Mouse (Mus musculus) layer of hippocampus, adult 11-12 months (tissue): ENCODE measurements around the gene Fam189a1.
A peak's percentile ranks its signal among the peaks of the same experiment; 100 is the strongest.

Source experiments
- DNase-seq: peaks from one replicate; pipeline ENCODE4 v3.0.0; 2022; ENCODE audit warnings: low spot score

Gene Fam189a1

DNA sequence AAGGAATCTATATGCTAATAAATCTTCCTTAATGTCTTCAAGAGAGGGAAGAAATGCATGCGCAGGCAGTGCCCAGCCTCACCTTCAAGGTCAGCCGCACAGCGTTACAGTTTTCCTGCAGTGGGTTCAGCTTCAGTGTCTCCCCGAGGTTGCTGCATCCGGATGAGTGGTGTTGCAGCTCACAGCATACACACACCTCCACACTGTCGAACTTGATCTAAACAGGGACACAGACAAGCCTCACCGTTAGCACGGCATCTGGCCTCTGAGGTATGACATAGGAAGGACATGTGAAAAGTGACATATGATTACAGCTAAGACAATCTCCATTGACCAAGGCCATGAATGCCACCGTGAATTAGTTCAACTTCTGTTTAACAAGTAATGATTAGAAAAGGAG lies 336.7 kb downstream of the Fam189a1 start:
- DNase-seq = no peak

DNA sequence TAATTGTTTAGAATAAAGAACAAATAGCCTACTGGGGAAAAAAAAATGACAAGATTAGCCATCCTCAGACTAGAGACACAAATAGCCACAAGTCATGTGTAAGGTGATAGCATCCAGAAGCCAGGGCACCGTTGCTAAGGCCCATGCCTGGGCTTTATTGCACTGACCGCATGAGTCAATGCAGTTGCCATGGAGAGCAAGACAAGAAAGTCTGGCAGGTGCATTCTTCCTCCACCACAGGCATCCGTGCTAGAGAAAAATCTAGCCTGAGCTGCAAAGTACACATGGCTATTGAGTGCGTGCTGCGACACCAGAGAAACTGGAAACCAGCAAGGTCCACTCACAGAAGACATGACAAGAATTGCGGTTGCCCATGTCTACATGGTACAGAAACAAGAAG lies 347.5 kb downstream of the Fam189a1 start:
- no peak for DNase-seq

DNA sequence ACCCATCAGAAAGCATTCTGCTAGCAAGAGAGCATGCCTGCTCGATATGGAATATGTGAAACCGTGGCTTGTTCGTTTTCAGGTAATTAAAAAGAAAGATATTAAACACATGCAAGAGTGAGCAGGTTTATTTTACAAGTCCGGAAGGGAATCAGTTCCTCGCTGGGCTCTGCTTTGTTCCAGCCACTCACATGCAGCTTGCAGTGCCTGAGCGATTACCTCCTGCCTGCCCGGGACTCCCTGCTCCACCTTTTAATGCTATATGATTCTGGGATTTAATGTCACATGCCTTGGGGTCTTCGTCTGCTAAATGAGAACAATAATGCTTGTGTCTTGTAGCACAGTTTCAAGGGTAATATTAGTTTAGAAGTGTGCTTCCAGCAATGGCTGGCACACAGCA lies 351.3 kb downstream of the Fam189a1 start:
- DNase-seq = no peak

DNA sequence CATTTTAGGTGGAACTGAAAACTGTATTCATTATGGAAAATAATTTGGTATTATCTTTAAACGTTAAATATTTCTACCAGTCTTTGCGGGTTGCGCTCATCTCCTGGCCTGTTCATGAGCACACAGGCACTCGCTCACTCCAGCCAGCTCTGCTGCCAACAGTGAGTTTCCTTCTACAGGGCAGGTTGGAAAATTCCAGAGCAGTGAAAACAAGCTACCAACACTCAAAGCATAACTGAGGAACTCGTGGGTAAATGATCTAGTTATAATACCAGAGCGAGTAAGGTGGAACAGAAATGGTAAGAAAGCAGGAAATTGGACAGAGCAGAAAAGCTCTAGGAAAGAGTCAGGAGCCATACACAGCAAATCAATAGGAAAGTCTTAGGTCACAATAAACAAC lies 360.8 kb downstream of the Fam189a1 start:
- no peak for DNase-seq

DNA sequence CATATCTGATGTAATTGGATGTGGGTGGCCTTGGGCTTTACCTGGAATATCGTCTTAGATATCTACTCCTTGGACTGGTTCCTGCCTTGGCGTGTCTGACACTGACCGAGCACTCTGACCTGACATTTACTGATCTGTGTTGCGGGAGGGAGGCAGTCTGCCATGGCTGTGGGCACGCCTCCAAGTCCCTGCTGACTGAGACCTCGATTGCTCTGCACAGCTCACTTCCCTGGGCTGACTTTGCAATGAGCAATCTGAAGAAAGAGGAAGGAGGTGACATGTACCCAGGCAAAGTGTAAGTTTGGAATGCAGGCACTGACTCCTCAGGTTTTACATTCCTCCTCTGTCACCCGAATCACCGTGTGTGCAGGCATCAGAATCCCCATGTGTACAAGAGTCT lies 364.3 kb downstream of the Fam189a1 start:
- no peak for DNase-seq

DNA sequence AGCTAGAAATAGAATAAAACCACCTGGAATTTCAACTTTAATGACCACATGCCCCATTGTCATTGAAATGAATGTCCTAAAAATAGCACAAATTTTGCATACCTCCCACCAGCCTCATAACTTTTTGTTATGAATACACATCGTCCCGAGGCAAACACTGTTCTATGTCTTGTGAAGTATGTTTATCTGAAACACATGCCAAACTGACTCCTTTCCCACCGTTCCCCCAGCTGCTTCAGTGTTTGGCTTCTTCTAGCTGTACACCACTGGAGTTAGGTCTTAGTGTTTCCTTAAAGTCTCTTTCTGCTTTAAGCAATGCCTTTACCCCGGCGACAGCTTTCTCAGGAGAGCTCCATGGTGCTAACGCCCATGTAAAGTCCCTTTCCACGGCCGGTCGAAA lies 365.2 kb downstream of the Fam189a1 start:
- no peak for DNase-seq

DNA sequence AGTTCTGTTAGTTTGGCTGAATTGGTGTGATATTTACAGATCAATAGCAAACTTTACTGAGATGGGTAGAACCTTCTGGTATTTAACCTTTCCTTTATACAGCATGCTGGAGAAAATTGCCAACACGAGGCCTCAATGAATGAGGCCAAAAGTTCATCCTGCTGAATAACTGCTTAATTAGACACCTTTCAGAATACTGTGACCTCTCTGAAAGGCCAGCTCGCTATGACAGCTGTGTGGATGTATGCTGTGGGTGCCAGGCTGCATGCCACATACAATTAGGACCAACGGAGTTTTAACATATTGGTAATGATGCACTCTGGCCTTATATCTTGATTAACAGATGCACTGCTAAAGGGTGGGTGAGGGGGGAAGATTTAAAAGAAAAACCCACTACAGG lies 371.3 kb downstream of the Fam189a1 start:
- DNase-seq = no peak

DNA sequence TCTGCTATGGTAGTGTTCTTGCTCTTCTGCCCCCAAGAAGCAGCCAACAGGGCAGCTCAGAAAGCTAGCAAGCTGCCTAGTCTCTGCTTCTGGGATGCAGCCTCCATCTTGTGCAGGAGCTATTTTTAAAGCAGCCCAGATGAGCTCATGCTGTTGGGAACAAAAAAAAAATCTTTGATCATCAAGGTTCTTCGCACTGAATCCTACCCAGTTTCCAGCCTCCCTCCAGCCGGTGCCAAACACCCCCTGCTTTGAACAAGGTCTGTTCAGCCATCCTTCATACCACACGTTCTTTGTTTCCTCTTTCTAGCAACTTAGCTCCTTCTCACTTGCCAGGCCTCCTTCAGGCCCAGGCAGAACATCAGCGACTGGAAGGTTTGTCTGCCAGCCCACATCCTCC lies 376.9 kb downstream of the Fam189a1 start:
- DNase-seq = peak; percentile 65

DNA sequence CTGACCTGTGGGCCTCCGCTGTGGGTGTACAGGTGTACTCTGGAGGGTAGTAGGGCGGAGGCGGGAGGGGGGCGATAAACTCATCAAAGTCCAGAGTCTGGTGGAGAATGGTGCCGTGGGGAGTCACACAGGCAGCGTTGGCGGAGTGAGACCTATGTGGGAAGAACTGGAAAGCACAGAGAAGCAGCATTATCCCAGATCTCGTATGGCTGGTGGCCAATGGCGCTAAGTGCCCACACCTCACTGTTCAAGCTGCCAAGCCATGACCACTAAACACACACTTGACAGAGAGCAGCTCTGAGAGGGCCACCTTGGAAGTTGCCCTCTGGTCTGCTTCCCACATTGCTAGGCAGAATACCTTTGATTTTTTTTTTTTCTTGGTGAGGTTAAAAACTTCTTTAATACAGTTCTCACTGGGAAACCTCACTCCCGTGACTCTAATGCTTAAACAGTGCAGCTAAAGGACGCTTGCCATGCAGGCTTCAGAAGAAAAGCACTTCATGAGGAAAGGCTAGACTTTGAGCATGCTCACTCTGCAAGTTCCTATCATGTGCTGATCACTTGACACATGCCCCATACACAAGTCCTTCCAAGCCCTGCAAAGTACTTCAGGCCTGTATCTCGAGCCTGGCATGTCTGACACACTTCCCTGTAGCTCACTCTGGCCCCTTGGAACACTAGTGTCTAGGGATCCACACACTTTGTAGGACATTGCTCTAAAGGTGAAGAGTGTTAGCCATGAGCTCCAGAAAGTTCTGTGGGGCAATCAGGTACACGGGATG lies 379.5 kb downstream of the Fam189a1 start:
- no peak for DNase-seq

DNA sequence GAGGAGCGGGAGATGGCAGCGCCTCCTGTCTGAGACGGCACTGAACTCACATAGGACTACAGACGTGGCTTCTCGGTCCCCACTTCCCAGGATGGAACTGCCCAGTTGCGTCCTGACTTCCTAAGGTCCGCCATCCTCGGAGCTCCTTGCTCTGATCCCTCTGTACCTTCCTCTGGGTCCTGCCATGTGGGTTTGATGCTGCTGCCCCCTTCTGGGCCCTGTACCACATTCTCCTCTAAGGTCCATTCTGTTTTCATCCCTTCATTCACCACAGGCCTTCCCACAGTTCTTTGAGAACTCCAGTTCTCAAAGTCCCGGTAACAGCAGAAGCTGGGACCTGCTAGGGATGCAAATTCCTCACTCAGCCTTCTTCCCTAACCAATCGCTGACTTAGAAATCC lies 382.9 kb downstream of the Fam189a1 start:
- no peak for DNase-seq

DNA sequence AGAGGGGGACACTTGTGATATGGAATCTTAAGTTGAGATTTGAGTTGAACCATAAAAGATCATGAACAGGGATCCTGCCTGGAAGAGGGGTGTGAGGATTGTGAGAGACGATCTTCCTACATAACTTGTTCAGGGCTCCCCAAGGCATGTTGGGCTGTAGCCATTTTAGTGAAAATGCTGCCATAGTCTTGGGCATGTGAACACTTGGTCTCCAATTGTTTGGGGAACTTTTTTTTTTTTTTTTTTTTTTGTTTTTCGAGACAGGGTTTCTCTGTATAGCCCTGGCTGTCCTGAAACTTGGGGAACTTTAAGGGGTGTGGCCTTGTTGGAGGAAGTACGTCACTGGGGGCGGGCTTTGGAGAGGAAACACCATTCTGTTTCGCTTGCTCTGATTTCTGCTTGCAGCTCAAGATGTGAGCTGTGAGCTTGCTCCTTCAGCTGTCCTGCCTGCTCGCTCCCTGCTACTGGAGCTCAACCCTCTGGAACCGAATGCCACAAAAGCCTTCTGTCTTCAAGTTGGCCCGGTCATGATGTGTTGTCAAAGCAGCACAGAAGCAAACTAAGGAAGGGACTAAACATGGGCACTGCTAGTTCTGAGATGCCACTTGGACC lies 385.5 kb downstream of the Fam189a1 start:
- no peak for DNase-seq

DNA sequence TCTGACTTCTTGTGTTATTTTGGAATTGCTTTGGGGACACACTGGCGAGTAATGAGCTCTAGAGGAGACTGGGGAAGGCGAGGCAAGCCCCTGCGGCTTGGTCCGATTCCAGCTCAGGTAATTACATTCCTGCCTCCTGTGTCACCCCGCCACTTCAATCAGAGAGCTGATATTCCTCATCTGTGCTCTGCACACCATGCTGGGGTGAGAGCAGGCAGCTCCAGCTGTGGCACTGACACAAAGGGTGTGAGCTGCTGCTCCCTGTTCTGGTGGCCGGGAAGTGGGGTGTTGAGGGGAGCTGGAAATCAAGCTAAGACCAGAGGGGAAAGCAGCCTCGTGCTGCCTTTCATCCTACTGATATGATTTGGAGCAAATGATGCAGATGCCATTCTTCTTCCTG lies 386.6 kb downstream of the Fam189a1 start:
- no peak for DNase-seq

DNA sequence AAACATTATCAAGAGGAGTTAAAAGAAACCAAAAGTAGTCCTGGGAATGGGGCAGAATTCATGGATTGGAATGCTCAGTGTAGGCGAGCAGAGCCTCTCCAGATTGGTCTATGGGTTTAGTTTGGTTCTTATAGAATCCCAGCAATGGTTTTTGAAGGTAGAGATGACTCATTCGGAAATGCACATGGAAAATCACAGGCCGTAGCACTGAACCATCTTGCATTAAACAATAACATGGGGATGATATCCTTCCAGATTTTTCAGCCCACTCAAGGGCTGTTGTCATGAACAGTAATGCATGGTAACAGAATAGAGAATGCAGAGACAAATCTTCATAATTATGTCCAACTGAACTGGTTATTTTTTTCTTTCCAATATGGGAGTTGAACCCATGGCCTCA lies 390.8 kb downstream of the Fam189a1 start:
- no peak for DNase-seq

DNA sequence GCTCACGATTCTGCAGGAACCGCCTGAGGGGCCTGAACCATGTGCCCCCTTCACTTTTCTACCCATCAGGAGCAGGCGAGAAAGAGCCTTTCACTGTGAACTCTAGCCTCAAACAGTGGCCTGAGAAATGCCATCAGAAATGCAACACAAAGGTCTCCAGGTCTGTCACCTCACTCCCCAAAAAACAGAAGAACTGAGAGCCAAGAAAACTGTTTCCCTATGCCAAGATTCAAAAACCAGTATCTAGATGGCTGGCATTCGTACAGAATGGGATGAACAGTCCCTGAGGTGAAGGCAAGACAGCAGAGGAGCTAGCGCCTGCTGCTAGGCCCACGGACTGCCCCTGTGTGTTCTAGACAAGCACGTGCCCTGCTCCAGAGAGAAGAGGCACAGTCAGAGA lies 401.2 kb downstream of the Fam189a1 start:
- DNase-seq = no peak

DNA sequence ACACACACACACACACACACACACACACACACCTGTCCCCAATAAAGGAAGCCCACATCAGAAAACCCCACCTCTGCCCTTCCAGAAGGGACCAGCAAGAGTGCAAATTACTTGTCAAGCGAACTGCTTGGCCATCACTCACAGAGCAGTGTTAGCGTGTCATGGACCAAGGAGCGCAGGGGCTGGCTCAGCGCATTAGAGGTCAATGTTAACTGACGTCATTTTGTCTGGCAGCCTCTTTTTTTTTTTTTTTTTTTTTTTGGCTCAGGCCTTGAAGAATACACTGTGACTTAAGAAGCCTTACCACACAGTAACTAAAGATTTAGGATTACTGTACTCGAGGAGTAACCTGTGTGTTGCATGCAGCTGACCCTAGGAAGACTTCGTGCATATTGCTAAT lies 402.2 kb downstream of the Fam189a1 start:
- DNase-seq = no peak

DNA sequence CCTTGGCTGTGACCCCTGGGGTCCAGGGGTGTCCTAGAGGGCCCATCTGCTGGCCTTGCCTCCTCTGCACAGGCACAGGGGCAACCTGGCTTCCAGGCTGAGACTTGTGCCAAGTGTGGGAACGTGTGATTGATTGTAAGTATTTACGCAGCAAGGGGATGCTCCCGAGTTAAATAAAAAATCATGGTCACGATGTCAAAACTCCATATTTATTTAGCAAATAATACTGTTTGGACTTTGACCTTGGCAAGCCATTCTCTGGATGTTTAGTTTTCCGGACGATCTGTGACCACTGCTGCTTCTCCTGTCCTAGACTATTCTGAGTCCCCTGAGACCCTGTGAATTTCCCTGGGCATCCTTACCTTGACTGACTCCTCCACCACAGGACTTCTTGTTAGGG lies 402.7 kb downstream of the Fam189a1 start:
- no peak for DNase-seq

DNA sequence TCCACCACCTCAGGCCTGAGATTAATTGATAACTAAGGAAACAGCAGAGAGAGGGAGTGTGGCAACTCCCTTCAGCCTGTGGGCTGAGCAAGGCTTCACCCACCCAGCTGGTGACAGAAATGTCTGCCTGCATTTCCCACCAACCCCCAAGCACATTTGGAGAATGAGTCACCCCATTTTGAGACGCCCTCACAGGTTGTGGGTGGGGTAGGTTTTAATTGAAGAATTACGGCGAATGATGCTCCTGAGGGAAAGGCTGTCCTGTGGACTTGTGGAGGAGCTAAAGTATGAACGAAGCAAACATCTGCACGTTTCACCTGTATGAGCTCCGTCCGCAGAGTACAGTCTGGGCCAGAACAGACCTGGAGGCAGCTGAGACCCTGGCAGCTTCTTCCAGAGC lies 404.2 kb downstream of the Fam189a1 start:
- DNase-seq = peak; percentile 71

DNA sequence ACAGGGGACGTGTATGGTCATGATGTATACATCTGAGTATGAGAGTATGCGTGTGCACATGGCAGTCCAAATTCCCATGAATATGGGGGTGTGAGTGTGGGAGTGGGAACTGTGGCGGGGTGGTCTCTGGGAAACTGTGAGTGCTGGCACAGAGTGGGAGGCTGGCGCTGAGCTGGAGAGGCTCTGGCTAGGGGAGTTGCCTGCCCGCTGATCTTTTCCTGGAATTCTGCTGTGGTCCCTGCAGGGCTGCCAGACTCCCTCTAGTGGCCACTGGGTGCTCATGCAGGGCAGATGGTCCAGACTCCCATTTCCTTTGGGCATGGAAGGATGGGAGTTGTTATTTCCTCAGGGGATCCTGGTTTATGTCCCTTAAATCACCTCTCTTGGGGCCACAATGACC lies 404.9 kb downstream of the Fam189a1 start:
- DNase-seq = peak; percentile 66

DNA sequence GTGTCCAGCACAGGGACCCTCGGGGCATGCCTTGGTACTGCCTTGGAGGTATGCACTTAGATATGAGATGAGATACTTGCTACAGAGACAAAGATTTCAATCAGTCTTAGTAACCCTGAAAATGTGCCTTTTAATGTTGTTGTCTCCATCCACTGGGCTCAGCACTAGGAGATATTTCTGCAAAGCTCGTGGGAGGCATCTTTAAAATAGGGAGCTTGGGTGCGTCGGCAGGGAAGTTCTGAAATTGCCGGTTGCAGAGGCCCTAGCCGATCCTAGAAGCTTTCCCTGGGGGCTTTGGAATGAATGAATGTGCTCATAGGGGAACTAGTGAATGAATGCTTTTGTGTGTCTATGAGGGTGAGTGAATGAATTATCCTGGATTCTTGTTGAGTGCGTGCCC lies 412.8 kb downstream of the Fam189a1 start:
- no peak for DNase-seq

DNA sequence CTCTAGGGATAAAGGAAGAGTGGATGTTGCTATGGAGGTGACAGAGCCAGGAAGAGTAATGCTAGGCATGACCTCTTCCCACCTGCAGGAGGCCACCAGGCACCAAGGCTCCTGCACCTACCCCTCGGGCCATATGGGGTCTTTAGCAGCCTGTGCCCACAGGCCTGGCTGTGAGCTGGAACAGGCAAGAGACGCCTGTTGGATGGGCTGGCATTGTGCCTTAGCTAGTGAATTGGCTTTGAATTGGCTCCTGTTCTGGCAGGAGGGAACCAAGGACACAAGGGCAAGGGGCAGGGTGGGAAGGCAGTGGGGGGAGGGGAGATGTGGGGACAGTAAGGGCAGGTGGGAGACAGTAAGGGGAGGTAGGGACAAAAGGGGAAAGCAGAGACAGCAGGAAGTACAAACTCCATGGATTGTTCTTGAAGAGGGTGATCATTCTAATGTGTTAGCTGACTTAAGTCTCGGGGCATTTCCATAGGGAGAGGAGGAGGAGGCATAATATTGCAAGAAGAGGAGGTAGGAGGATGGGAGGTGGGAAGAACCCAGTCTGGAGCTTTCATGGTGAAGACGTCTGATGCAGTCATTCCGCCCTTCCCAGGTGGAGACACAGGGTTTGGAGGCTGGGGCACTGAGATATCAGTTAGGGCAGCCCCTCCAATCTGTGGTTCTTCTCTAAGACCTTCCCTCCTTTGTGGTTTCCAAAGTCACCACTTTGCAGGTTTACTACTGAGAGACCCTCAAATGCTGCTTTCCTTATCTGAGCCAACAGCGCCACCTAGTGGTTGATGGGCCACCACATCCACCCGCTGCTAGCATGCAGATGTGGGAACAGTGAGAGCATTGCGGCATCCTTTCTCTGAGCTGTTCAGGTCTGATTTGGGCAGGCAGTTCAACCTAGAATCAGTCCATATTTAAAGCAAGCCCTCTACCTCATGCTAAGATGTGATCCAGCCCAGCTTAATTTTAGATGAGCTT lies 414.8 kb downstream of the Fam189a1 start:
- DNase-seq = peak; percentile 88

DNA sequence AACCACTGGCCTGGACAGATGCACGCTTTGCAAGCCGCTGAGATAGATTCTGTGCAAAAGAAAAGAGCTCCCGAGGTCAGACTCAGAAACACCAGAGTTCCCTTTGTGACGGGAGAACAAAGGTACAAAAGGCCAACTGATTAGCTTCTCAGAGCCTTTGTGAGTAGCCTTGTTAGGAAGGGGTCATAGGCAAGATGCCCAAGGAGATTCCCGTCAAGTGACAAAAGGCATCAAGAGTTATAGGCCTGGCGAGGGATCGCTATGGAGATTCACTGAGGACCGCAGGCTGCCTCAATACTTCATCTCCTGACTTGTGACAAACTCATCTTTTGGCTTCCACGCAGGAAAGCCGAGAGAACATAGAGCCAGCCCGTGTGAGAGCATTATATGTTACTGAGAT lies 417.2 kb downstream of the Fam189a1 start:
- no peak for DNase-seq

DNA sequence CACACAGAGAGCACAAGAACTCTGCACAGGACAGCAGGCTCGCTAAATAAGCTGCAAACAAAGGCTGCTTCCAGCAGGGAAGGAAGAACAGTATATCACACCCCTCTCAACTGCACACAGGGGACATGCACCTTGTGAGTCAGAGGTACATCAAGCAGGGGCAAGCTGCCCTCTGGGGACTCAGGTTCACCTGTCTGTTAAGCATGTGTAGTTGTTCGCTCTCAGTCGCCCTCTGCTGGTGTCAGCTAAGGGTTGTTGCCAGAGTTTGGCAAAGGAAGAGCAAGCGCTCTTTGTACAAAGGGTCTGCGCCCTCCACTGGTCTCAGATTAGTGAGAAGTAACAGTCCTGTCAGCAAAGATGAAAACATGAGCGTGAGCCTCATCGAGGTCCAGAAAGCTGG lies 426.6 kb downstream of the Fam189a1 start:
- DNase-seq = peak; percentile 67

DNA sequence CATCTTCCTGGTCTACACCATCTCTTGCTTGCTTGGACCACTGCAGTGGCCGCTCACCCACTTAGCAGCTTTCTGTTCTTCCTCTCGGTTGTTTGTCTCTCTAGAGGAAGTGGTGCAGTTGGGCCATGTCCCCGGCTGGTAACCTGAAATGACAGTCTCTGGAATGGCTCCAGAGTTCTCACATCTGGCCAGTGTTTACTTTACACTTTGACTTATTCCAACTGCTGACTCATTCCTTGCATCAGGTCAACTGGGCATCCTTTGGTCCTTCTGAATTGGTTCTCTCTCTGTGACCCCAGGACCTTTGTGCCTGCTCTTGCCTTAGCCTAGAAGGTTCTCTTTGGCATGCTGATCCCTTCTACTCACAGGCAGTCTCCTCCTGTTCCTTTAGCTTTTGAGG lies 427.6 kb downstream of the Fam189a1 start:
- DNase-seq = no peak
